Mouse (Mus musculus) G1E (cell line): Measurements from ENCODE around the gene Ttll9.

ENCODE experiments used
- CTCF ChIP-seq: IDR thresholded peaks from 2 replicates; pipeline ENCODE4 v1.5.1; 2012; ENCODE audit warnings: low read depth, low read length, inconsistent platforms, mixed read lengths
- GATA1 ChIP-seq: IDR thresholded peaks from 2 replicates; pipeline ENCODE4 v1.6.1; 2012; ENCODE audit warnings: borderline replicate concordance, low read length, inconsistent platforms, mixed read lengths
- POLR2AphosphoS5 ChIP-seq: IDR thresholded peaks from 2 replicates; pipeline ENCODE4 v1.6.1; 2012; ENCODE audit warnings: low read depth, low read length, inconsistent platforms; ENCODE audit not compliant: insufficient replicate concordance
- TAL1 ChIP-seq: conservative IDR thresholded peaks from 2 replicates; pipeline ENCODE4 v1.6.1; 2012; ENCODE audit warnings: low read depth, low read length, inconsistent platforms, mixed read lengths

- no peak for TF ChIP-seq CTCF
- no peak for TF ChIP-seq GATA1
- TF ChIP-seq POLR2AphosphoS5, result no peak
- no peak for TF ChIP-seq TAL1
These were observed 71.4 kb downstream of the Ttll9 start for GRCm38 (mm10) chr2:153033545-153034230.
